Mouse (Mus musculus) activated CD4-positive, CD25-positive, alpha-beta regulatory T cell, adult 4 months (primary cell): ENCODE measurements around the gene Plekhj1. TPM values are rescaled to one million over a fixed set of nuclear protein-coding genes. Genes with fewer than 3 reads are reported as not detected.

Source experiments
- ATAC-seq: one replicate; pipeline ENCODE4 v1.8.0; 2017
- polyA plus RNA-seq, 2 experiments: library from polyadenylated mRNA; unstranded; fragments of 100-300 nt; shearing (Covaris generic); gene quantifications; one replicate each; pipeline ENCODE4 v1.2.1; 2017

The Plekhj1 gene
- polyA plus RNA-seq, 2 experiments from 2014 or later: 121 to 156 TPM

GRCm38 (mm10) chr10:80776358-80776869 is 22.0 kb downstream of the Plekhj1 start:
- no peak for ATAC-seq

- no peak for ATAC-seq
These were observed 22.7 kb downstream of the Plekhj1 start for GRCm38 (mm10) chr10:80775731-80776130.

GRCm38 (mm10) chr10:80774981-80775380 is 23.4 kb downstream of the Plekhj1 start:
- no peak for ATAC-seq

GRCm38 (mm10) chr10:80774549-80774948 is 23.9 kb downstream of the Plekhj1 start:
- peak; percentile 54 for ATAC-seq

GRCm38 (mm10) chr10:80773816-80774215 is 24.6 kb downstream of the Plekhj1 start:
- no peak for ATAC-seq

- no peak for ATAC-seq
These were observed 30.1 kb downstream of the Plekhj1 start for GRCm38 (mm10) chr10:80768365-80768764.

- ATAC-seq: no peak
These were observed 32.1 kb downstream of the Plekhj1 start for GRCm38 (mm10) chr10:80766161-80766815.

- ATAC-seq: no peak
These were observed 32.7 kb downstream of the Plekhj1 start for GRCm38 (mm10) chr10:80765746-80766145.

- peak; percentile 65 for ATAC-seq
These were observed 34.9 kb downstream of the Plekhj1 start for GRCm38 (mm10) chr10:80763502-80763901.

- ATAC-seq: no peak
These were observed 36.6 kb downstream of the Plekhj1 start for GRCm38 (mm10) chr10:80761821-80762220.

GRCm38 (mm10) chr10:80760596-80761524 is 37.6 kb downstream of the Plekhj1 start:
- no peak for ATAC-seq

GRCm38 (mm10) chr10:80758651-80759050 is 39.8 kb downstream of the Plekhj1 start:
- no peak for ATAC-seq

- peak; percentile 36 for ATAC-seq
These were observed 40.7 kb downstream of the Plekhj1 start for GRCm38 (mm10) chr10:80757717-80758116.

- no peak for ATAC-seq
These were observed 41.5 kb downstream of the Plekhj1 start for GRCm38 (mm10) chr10:80756967-80757366.

- ATAC-seq: no peak
These were observed 41.9 kb downstream of the Plekhj1 start for GRCm38 (mm10) chr10:80756509-80756908.

GRCm38 (mm10) chr10:80756099-80756498 is 42.3 kb downstream of the Plekhj1 start:
- ATAC-seq: no peak

GRCm38 (mm10) chr10:80755291-80756015 is 43.0 kb downstream of the Plekhj1 start:
- ATAC-seq: no peak

GRCm38 (mm10) chr10:80754594-80755290 is 43.7 kb downstream of the Plekhj1 start, which contains the start of gene Dot1l:
Gene Dot1l, plus strand, starts transcription at chr10:80755206.
- peak; percentile 72 for ATAC-seq

GRCm38 (mm10) chr10:80752079-80752625 is 46.3 kb downstream of the Plekhj1 start:
- no peak for ATAC-seq

- ATAC-seq: peak; percentile 60
These were observed 47.1 kb downstream of the Plekhj1 start for GRCm38 (mm10) chr10:80751188-80751832.

GRCm38 (mm10) chr10:80748609-80749008 is 49.8 kb downstream of the Plekhj1 start:
- no peak for ATAC-seq
